Mouse (Mus musculus): ENCODE data around the gene Car9. TPM values are rescaled to one million over a fixed set of nuclear protein-coding genes. Genes with fewer than 3 reads are reported as not detected.
"Not testable (repeated sequence)": the region's sequence is repeated elsewhere in the genome, so short reads cannot be mapped to it uniquely, and the experiment has no call there.

Car9 gene
- total RNA-seq, 2 experiments from 2014 or later: 0.17 to 0.35 TPM

- DNase-seq: peak; percentile 59 to 62
Observed at GRCm38 (mm10) chr4:43530581-43530980, 23.8 kb downstream of the Car9 start.

DNA sequence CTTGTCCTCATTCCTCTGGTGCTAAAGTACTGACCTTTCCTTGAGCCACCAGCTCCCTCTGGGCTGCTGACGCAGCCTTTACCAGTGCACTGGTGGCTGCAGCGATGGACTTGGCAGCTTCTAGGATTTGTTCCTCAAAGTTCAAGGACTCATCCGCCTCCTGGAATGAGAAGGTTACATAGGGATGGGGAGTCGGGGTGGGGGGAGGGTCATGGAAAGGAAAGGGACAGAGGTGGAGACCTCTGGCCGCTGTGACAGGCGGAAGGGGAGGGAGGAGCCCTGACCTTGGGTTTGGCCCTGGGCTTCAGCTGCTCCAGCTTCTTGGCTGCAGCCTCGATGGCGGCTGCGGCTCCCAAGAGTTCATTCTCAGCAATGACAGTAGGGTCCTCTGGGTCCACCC is 26.5 kb downstream of the Car9 start:
- no peak for DNase-seq

DNA sequence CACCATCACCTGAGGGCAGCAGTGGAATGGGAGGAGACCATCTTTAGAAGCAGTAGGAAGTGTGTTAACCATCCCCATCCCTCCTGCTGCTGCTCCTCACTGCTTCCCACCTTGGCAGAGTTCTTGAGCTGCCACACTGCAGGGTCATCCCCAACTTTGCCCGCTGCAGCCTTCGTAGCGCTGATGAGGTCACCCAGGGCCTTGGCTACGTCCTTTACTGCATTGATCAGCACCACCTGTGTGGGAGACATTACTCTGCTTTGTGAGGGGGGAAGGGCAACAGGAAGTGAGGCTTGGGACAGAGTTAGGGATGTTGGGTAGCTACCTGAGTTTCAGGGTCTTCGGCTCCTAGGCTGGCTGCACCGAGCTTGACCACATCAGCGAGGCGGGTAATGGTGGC is 28.9 kb downstream of the Car9 start:
- DNase-seq: no peak

GRCm38 (mm10) chr4:43536031-43536430 is 29.3 kb downstream of the Car9 start:
- no peak for DNase-seq

GRCm38 (mm10) chr4:43542044-43542443 is 35.3 kb downstream of the Car9 start:
- DNase-seq: no peak

- DNase-seq: no peak
Observed at GRCm38 (mm10) chr4:43546375-43547047, 39.7 kb downstream of the Car9 start.

- no peak for DNase-seq
Observed at GRCm38 (mm10) chr4:43547160-43547559, 40.4 kb downstream of the Car9 start.

DNA sequence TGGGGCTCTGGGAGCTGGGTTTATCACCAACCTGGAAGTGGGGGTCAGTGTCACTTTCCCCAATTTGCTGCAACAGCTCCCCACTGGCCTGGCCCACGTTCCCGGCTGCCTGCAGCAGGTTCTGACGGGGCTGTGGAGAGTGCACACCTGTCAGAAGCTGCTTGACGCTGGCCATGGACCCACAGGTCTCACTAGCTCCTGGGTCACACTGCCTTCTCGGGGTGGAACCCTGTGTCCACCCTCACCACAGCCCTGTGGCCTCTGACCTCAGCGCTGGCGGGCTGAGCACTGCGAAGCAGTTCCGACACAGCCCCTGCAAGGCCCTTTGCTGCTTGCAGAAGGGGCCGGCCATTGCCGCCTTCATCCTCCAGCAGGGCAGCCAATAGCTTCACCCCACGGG is 42.3 kb downstream of the Car9 start:
- DNase-seq: no peak

GRCm38 (mm10) chr4:43551854-43552253 is 45.1 kb downstream of the Car9 start:
- not testable (repeated sequence) for DNase-seq

GRCm38 (mm10) chr4:43552437-43552836 is 45.7 kb downstream of the Car9 start:
- no peak for DNase-seq

DNA sequence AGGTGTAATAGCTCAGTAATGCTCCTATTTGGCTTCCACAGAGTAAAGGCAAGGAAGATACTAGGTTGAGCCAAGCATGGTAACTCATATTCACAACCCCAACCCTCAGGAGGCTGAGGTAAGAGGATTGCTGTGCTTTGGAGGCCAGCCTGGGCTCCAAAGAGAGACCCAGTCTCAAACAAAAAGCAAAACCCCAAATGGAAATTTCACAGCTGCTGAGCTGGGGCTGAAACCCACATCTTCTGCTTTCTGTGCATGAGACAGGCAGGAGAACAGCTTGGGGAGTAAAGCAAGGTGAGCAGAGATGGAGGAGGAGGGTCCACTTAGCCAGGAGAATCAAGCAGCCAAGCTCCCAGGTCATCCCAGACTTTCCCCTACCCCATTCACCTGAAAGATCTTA is 47.1 kb downstream of the Car9 start:
- DNase-seq: no peak

- DNase-seq: no peak
Observed at GRCm38 (mm10) chr4:43555926-43556325, 49.2 kb downstream of the Car9 start.

- no peak for DNase-seq
Observed at GRCm38 (mm10) chr4:43558028-43558630, 51.4 kb downstream of the Car9 start.

DNA sequence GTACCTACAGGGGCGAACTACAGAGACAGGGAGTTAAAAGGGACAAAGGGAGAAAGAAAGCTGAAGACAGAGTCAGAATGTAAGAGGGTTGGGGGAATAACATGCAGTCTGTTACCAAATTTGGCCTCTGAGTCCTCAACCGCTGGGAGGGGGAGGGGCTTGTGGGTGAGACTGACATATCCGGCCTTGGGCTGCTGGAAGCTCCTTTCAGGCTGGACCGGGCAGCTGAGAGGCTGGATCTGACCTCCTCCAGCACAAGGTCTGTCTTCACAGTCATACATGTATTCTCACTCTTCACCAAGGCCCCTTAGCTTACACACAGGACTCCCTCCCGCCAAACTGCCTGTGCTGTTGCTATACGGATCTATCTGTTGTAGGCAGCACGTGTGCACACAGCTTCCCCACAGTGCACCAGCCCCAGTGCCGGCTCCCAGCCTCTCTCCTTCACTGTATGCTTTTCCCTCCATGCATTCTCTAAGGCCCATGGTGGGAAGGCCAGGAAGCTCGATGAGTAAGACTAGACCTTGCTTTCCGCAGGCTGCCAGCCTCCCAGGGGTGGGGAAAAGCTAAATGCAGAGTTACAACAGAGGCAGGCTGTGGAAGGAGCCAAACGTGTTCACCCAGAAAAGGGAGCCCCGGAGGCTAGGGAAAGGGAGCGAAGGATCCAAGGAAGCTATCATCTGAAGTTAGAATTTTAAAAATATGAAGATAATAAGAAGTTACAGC is 52.0 kb downstream of the Car9 start:
- no peak for DNase-seq

DNA sequence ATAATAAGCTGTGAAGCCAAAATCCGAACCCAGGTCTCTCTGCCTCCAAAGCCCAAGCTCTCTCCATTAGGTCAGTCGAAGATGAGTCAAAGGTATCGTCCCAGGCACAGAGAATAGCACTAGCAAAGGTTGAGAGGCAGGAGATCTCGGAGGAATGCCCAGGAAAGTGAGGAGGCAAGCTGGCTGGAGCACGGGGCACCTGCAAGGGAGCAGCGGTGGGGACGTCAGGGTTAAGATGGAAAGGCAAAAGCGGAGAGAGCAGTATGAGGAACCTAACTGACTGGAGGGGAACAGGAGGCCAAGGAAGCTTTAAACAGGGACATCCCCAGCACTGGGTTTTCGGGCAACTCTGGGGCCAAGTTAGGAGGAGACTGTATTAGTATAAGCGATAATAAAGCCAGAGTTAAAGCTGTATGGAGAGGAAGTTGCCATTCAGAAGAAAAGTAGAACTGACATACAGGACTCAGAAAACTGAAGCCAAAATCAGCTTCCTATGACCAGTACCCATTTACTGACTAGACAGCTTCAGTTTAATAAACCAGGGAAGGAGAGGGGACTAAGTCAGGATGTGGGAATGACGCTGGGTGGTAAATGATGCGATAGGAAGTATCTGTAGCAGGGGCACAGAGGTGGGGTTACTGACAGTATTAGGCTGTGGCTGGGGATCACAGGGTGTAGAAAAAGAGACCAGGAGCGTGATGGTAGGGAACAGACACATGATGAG is 52.9 kb downstream of the Car9 start:
- no peak for DNase-seq

DNA sequence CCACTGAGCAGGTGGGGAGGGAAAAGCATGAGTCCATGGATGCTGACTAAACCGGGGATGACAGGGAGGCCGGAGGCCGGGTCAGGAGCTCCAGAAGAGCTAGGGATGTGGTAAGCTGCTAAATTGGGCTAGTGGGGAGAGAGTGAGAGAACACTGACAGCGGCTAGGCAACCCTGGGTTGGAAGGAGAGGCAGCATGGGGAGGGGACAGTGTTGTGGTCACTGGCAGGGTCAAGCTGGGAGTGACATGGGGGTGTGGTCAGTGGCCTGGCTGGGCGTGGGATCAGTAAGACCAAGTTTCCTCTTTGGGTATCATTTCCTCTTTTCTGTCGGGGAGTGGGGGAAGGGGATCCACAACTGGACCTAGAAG is 53.5 kb downstream of the Car9 start:
- DNase-seq: no peak

- no peak for DNase-seq
Observed at GRCm38 (mm10) chr4:43560976-43561375, 54.2 kb downstream of the Car9 start.

- no peak for DNase-seq
Observed at GRCm38 (mm10) chr4:43561436-43561996, 54.8 kb downstream of the Car9 start.

GRCm38 (mm10) chr4:43561997-43562768 is 55.4 kb downstream of the Car9 start, which contains the start of the genes Creb3 and Tln1:
Creb3 (plus strand) TSS chr4:43562332.
Tln1 (minus strand) TSS chr4:43562691.
- DNase-seq: peak; percentile 96 to 97

GRCm38 (mm10) chr4:43562769-43563600 is 56.2 kb downstream of the Car9 start:
- no peak for DNase-seq
